Mouse (Mus musculus) liver, embryonic 14.5 days (tissue): ENCODE results near the gene Syk. TPM values are rescaled to one million over a fixed set of nuclear protein-coding genes. Genes with fewer than 3 reads are reported as not detected.
A peak's percentile ranks its signal among the peaks of the same experiment; 100 is the strongest.

ENCODE experiments used
- ATAC-seq: fragments of 200-750 bp; cut with Nextera tagmentation; 2 replicates; pipeline ENCODE4 v1.8.0; 2017; ENCODE audit warnings: moderate number of reproducible peaks, mild to moderate bottlenecking, moderate library complexity; ENCODE audit not compliant: insufficient read depth
- DNase-seq, 3 experiments: peaks; one replicate each; pipeline ENCODE4 v3.0.0-alpha.2; 2012 to 2013; ENCODE audit warnings: low read depth in 3 of 3, low spot score in 3 of 3
- H3K27ac ChIP-seq: fragments of 300-500 bp; sonication (generic); 2 replicates; pipeline ENCODE4 v1.5.1; 2014; ENCODE audit warnings: moderate library complexity, mild to moderate bottlenecking, control low read depth, inconsistent platforms
- H3K27me3 ChIP-seq: fragments of 300-500 bp; sonication (generic); 2 replicates; pipeline ENCODE4 v1.6.1; 2014; ENCODE audit warnings: mild to moderate bottlenecking, low read length, moderate library complexity; ENCODE audit not compliant: control insufficient read depth, insufficient read depth
- H3K36me3 ChIP-seq: fragments of 300-500 bp; sonication (generic); replicated peaks from 2 replicates; pipeline ENCODE4 v1.6.1; 2014; ENCODE audit warnings: low read depth; ENCODE audit not compliant: control insufficient read depth, insufficient read depth
- H3K4me1 ChIP-seq, 2 experiments: fragments of 200-500 bp in 1 of 2; fragments of 300-500 bp in 1 of 2; sonication (generic) in 1 of 2; replicated peaks; 2 replicates each; pipeline ENCODE4 v1.6.1; 2012 to 2014; ENCODE audit warnings: antibody characterized with exemption in 1 of 2, inconsistent platforms in 1 of 2, low read length in 1 of 2; ENCODE audit not compliant: control insufficient read depth in 2 of 2, insufficient read depth in 2 of 2
- H3K4me2 ChIP-seq: fragments of 300-500 bp; sonication (generic); 2 replicates; pipeline ENCODE4 v1.6.1; 2014; ENCODE audit warnings: low read depth, mild to moderate bottlenecking, control low read depth, moderate library complexity
- H3K4me3 ChIP-seq, 2 experiments: fragments of 200-500 bp in 1 of 2; fragments of 300-500 bp in 1 of 2; sonication (generic) in 1 of 2; 2 replicates each; pipeline ENCODE4 v1.5.1; 2012 to 2014; ENCODE audit warnings: low read depth in 2 of 2, low read length in 2 of 2, mild to moderate bottlenecking in 2 of 2, control low read depth in 1 of 2, inconsistent platforms in 1 of 2, moderate library complexity in 1 of 2; ENCODE audit not compliant: insufficient read depth in 1 of 2
- H3K9ac ChIP-seq: fragments of 300-500 bp; sonication (generic); replicated peaks from 2 replicates; pipeline ENCODE4 v1.6.1; 2014; ENCODE audit warnings: mild to moderate bottlenecking, control low read depth, moderate library complexity
- H3K9me3 ChIP-seq: fragments of 300-500 bp; sonication (generic); 2 replicates; pipeline ENCODE4 v1.6.1; 2016; ENCODE audit warnings: low read length, mixed read lengths; ENCODE audit not compliant: control insufficient read depth
- CTCF ChIP-seq: IDR thresholded peaks from 2 replicates; pipeline ENCODE4 v1.5.1; 2016; ENCODE audit warnings: antibody characterized with exemption, low read depth, control low read depth
- EP300 ChIP-seq: IDR thresholded peaks from 2 replicates; pipeline ENCODE4 v1.6.1; 2016; ENCODE audit warnings: antibody characterized with exemption, low read depth
- WGBS: fragments of 180-500 bp; shearing (Covaris S2); extraction: QIAGEN DNeasy Blood & Tissue Kit; methylation state at CpG from one replicate; pipeline ENCODE4 v1.1.7; 2014; ENCODE audit not compliant: insufficient replicate concordance; 5-methylcytosine and 5-hydroxymethylcytosine counted together
- polyA plus RNA-seq, 2 experiments: library from polyadenylated mRNA; depleted of rRNA in 1 of 2; stranded (reverse) in 1 of 2; unstranded in 1 of 2; fragments of >200 nt; fragmentation: Nextera tagmentation in 1 of 2; extraction: Ambion mirVana in 1 of 2; gene quantifications; 2 replicates each; pipeline versions ENCODE4 v1.2.1 to v1.2.3; 2012 to 2014

The Syk gene
- polyA plus RNA-seq, 2 experiments, result 4.3 TPM

- H3K9me3 ChIP-seq, result no peaks in the 10 kb centered on the region
- TF ChIP-seq EP300 (no peak), CTCF (no peak)
- H3K27me3 ChIP-seq, result no peaks in the 10 kb centered on the region
- no peak overlapping the region for H3K4me3 ChIP-seq
- 65% methylated on average over 7 of the region's 7 CpGs for WGBS
- H3K4me1 ChIP-seq, result no peaks in the 10 kb centered on the region
- H3K9ac ChIP-seq, result no peak overlapping the region
- H3K36me3 ChIP-seq, result no peaks in the 10 kb centered on the region
- no peak for ATAC-seq
- no peak overlapping the region for H3K27ac ChIP-seq
- no peak for DNase-seq
- H3K4me2 ChIP-seq, result no peak overlapping the region
These were observed 75.0 kb downstream of the Syk start for GRCm38 (mm10) chr13:52657966-52658365.

- DNase-seq (peak in 2 of 3 experiments; percentile 17 to 26), ATAC-seq (no peak)
- Histone ChIP-seq H3K4me3 (no peak overlapping the region), H3K27me3 (no peaks in the 10 kb centered on the region), H3K36me3 (no peaks in the 10 kb centered on the region), H3K9ac (no peak overlapping the region), H3K9me3 (no peaks in the 10 kb centered on the region), H3K4me1 (no peaks in the 10 kb centered on the region), H3K4me2 (no peak overlapping the region), H3K27ac (no peak overlapping the region)
- TF ChIP-seq CTCF, result peak; percentile 95
- no peak for TF ChIP-seq EP300
- WGBS, result 13% methylated on average over 8 of the region's 8 CpGs
These were observed 75.5 kb downstream of the Syk start for GRCm38 (mm10) chr13:52658477-52658876.

- no peaks in the 10 kb centered on the region for H3K27me3 ChIP-seq
- no peaks in the 10 kb centered on the region for H3K36me3 ChIP-seq
- H3K9me3 ChIP-seq, result no peaks in the 10 kb centered on the region
- TF ChIP-seq CTCF (no peak), EP300 (no peak)
- H3K4me3 ChIP-seq, result no peak overlapping the region
- DNase-seq (no peak), ATAC-seq (no peak)
- no peak overlapping the region for H3K27ac ChIP-seq
- 66% methylated on average over 11 of the region's 11 CpGs for WGBS
- H3K4me2 ChIP-seq, result no peak overlapping the region
- no peaks in the 10 kb centered on the region for H3K4me1 ChIP-seq
- no peak overlapping the region for H3K9ac ChIP-seq
These were observed 76.2 kb downstream of the Syk start for GRCm38 (mm10) chr13:52659171-52659665.

GRCm38 (mm10) chr13:52669889-52670288 is 86.9 kb downstream of the Syk start:
- H3K4me2 ChIP-seq, result no peak overlapping the region
- H3K36me3 ChIP-seq, result no peaks in the 10 kb centered on the region
- no peaks in the 10 kb centered on the region for H3K9me3 ChIP-seq
- H3K9ac ChIP-seq, result no peak overlapping the region
- H3K27me3 ChIP-seq, result no peaks in the 10 kb centered on the region
- no peak for DNase-seq
- 62% methylated on average over 3 of the region's 3 CpGs for WGBS
- TF ChIP-seq EP300, result no peak
- peak; percentile 49 for TF ChIP-seq CTCF
- no peak overlapping the region for H3K4me3 ChIP-seq
- no peaks in the 10 kb centered on the region for H3K4me1 ChIP-seq
- ATAC-seq, result no peak
- no peak overlapping the region for H3K27ac ChIP-seq

- DNase-seq (no peak), ATAC-seq (no peak)
- Histone ChIP-seq H3K4me2 (no peak overlapping the region), H3K9ac (no peak overlapping the region), H3K27ac (no peak overlapping the region), H3K27me3 (no peaks in the 10 kb centered on the region), H3K4me1 (no peaks in the 10 kb centered on the region; a peak in 1 of 4 replicates), H3K4me3 (no peak overlapping the region), H3K9me3 (no peaks in the 10 kb centered on the region), H3K36me3 (no peaks in the 10 kb centered on the region)
- WGBS, result 39% methylated on average over 4 of the region's 4 CpGs
- no peak for TF ChIP-seq EP300
- TF ChIP-seq CTCF, result no peak
These were observed 90.3 kb downstream of the Syk start for GRCm38 (mm10) chr13:52673272-52673671.
